Mouse (Mus musculus) left cerebral cortex, postnatal 25 days (tissue): ENCODE results near the gene Bin2. TPM values are rescaled to one million over a fixed set of nuclear protein-coding genes. Genes with fewer than 3 reads are reported as not detected.

Source experiments
- DNase-seq, 2 experiments: peaks; one replicate each; pipeline ENCODE4 v3.0.0; 2022; ENCODE audit warnings: low spot score in 2 of 2, mixed read lengths in 1 of 2
- intact Hi-C: fragments of 180-260 bp; cut with DNase I; formaldehyde crosslinking; loops from one replicate; pipeline ENCODE4 v1.15.1; 2025
- total RNA-seq, 2 experiments: library from RNA; stranded (reverse); gene quantifications; 2 replicates each; pipeline ENCODE4 v1.2.3; 2021

The Bin2 gene
- total RNA-seq, 2 experiments from 2014 or later, result 5.5 to 6.7 TPM

GRCm38 (mm10) chr15:100685255-100685654 lies 15.9 kb upstream of the Bin2 start:
- DNase-seq, result no peak
- intact Hi-C loops, result loop anchor here (10.0 kb wide), 1 partner anchor 190 kb away; the partner anchor contains the start of gene Csrnp2

GRCm38 (mm10) chr15:100684450-100684849 lies 15.1 kb upstream of the Bin2 start:
- intact Hi-C loops, result loop anchor here (5.0 to 10.0 kb wide), 3 partner anchors 47 to 190 kb away; partner anchors contain the start of genes Csrnp2 and Smagp
- DNase-seq, result no peak

- peak; percentile 82 to 83 for DNase-seq
- intact Hi-C loops, result loop anchor here (2.0 to 10.0 kb wide), 4 partner anchors 46 to 214 kb away; partner anchors contain the start of genes Csrnp2, Letmd1 and Smagp
Measured at GRCm38 (mm10) chr15:100683041-100683440, 13.7 kb upstream of the Bin2 start.

- intact Hi-C loops, result loop anchor here (2.0 to 10.0 kb wide), 4 partner anchors 44 to 213 kb away; partner anchors contain the start of genes Csrnp2, Letmd1 and Smagp
- DNase-seq, result no peak
Measured at GRCm38 (mm10) chr15:100681770-100682169, 12.4 kb upstream of the Bin2 start.

GRCm38 (mm10) chr15:100680381-100680780 lies 11.0 kb upstream of the Bin2 start:
- no peak for DNase-seq
- intact Hi-C loops, result loop anchor here (5.0 to 10.0 kb wide), 3 partner anchors 43 to 186 kb away; partner anchors contain the start of genes Csrnp2 and Smagp

GRCm38 (mm10) chr15:100679005-100679404 lies 9.7 kb upstream of the Bin2 start:
- DNase-seq, result no peak
- intact Hi-C loops, result no loop called here

- DNase-seq, result no peak
- intact Hi-C loops, result no loop called here
Measured at GRCm38 (mm10) chr15:100678581-100678980, 9.2 kb upstream of the Bin2 start.

- intact Hi-C loops, result no loop called here
- no peak for DNase-seq
Measured at GRCm38 (mm10) chr15:100677675-100678074, 8.3 kb upstream of the Bin2 start.

GRCm38 (mm10) chr15:100676521-100676920 lies 7.2 kb upstream of the Bin2 start:
- DNase-seq, result no peak
- intact Hi-C loops, result no loop called here

- intact Hi-C loops, result no loop called here
- DNase-seq, result no peak
Measured at GRCm38 (mm10) chr15:100675486-100675885, 6.1 kb upstream of the Bin2 start.

GRCm38 (mm10) chr15:100674566-100674965 lies 5.2 kb upstream of the Bin2 start:
- no peak for DNase-seq
- intact Hi-C loops, result no loop called here

GRCm38 (mm10) chr15:100673585-100674391 lies 4.4 kb upstream of the Bin2 start:
- DNase-seq, result peak in 1 of 2 experiments; percentile 50
- intact Hi-C loops, result no loop called here

GRCm38 (mm10) chr15:100670833-100671232 lies 1.5 kb upstream of the Bin2 start:
- DNase-seq, result no peak
- intact Hi-C loops, result no loop called here

GRCm38 (mm10) chr15:100670004-100670403 lies 651 bp upstream of the Bin2 start:
- intact Hi-C loops, result no loop called here
- DNase-seq, result no peak

- DNase-seq, result no peak
- intact Hi-C loops, result no loop called here
Measured at GRCm38 (mm10) chr15:100667871-100668545, 1.3 kb downstream of the Bin2 start.

- intact Hi-C loops, result no loop called here
- no peak for DNase-seq
Measured at GRCm38 (mm10) chr15:100667420-100667819, 1.9 kb downstream of the Bin2 start.

- intact Hi-C loops, result no loop called here
- no peak for DNase-seq
Measured at GRCm38 (mm10) chr15:100666851-100667250, 2.5 kb downstream of the Bin2 start.

GRCm38 (mm10) chr15:100666219-100666696 lies 3.1 kb downstream of the Bin2 start:
- intact Hi-C loops, result no loop called here
- DNase-seq, result no peak

GRCm38 (mm10) chr15:100665411-100666218 lies 3.7 kb downstream of the Bin2 start:
- DNase-seq, result no peak
- intact Hi-C loops, result no loop called here
